Mouse (Mus musculus) midbrain, embryonic 11.5 days (tissue): ENCODE results near the gene Slco3a1. TPM values are rescaled to one million over a fixed set of nuclear protein-coding genes. Genes with fewer than 3 reads are reported as not detected.

ENCODE experiments used
- ATAC-seq: fragments of 200-750 bp; cut with Nextera tagmentation; 2 replicates; pipeline ENCODE4 v1.8.0; 2017; ENCODE audit warnings: moderate TSS enrichment, moderate library complexity; ENCODE audit not compliant: low FRiP score
- DNase-seq: peaks from one replicate; pipeline ENCODE4 v3.0.0; 2015; ENCODE audit warnings: low spot score; ENCODE audit errors: missing footprints
- H3K27ac ChIP-seq: fragments of 300-500 bp; sonication (generic); 2 replicates; pipeline ENCODE4 v1.5.1; 2014; ENCODE audit warnings: low read depth, low read length
- H3K27me3 ChIP-seq: fragments of 300-500 bp; sonication (generic); 2 replicates; pipeline ENCODE4 v1.6.1; 2014; ENCODE audit warnings: mild to moderate bottlenecking, low read length, moderate library complexity, mixed read lengths; ENCODE audit not compliant: control insufficient read depth, insufficient read depth
- H3K36me3 ChIP-seq: fragments of 300-500 bp; sonication (generic); 2 replicates; pipeline ENCODE4 v1.6.1; 2014; ENCODE audit warnings: mild to moderate bottlenecking, low read length, moderate library complexity, mixed read lengths; ENCODE audit not compliant: control insufficient read depth, insufficient read depth
- H3K4me1 ChIP-seq: fragments of 300-500 bp; sonication (generic); 2 replicates; pipeline ENCODE4 v1.6.1; 2014; ENCODE audit warnings: low read length; ENCODE audit not compliant: control insufficient read depth, insufficient read depth
- H3K4me2 ChIP-seq: fragments of 300-500 bp; sonication (generic); 2 replicates; pipeline ENCODE4 v1.6.1; 2014; ENCODE audit warnings: mild to moderate bottlenecking, moderate library complexity
- H3K4me3 ChIP-seq: fragments of 300-500 bp; sonication (generic); 2 replicates; pipeline ENCODE4 v1.5.1; 2014; ENCODE audit warnings: low read depth, low read length
- H3K9ac ChIP-seq: fragments of 300-500 bp; sonication (generic); 2 replicates; pipeline ENCODE4 v1.6.1; 2014; ENCODE audit warnings: low read length
- H3K9me3 ChIP-seq: fragments of 300-500 bp; sonication (generic); 2 replicates; pipeline ENCODE4 v1.6.1; 2016; ENCODE audit warnings: low read length; ENCODE audit not compliant: control insufficient read depth
- WGBS: fragments of 180-500 bp; shearing (Covaris S2); extraction: QIAGEN DNeasy Blood & Tissue Kit; methylation state at CpG from one replicate; pipeline ENCODE4 v1.1.7; 2014; 5-methylcytosine and 5-hydroxymethylcytosine counted together
- polyA plus RNA-seq: library from polyadenylated mRNA; unstranded; fragments of >200 nt; fragmentation: Nextera tagmentation; extraction: Ambion mirVana; gene quantifications from 2 replicates; pipeline ENCODE4 v1.2.1, GENCODE M21; 2014

The Slco3a1 gene
- polyA plus RNA-seq, 1 experiment from 2014 or later = 7.8 TPM

GRCm38 (mm10) chr7:74368256-74368980 is 186.2 kb downstream of the Slco3a1 start:
- Histone ChIP-seq H3K4me1 (peaks cover 19% of the 10 kb centered on the region), H3K27ac (no peak overlapping the region), H3K4me2 (no peak overlapping the region), H3K9ac (no peak overlapping the region), H3K9me3 (no peaks in the 10 kb centered on the region), H3K4me3 (no peak overlapping the region), H3K27me3 (no peaks in the 10 kb centered on the region), H3K36me3 (no peaks in the 10 kb centered on the region)
- ATAC-seq (no peak), DNase-seq (no peak)
- 89% methylated on average over 11 of the region's 11 CpGs for WGBS

DNA sequence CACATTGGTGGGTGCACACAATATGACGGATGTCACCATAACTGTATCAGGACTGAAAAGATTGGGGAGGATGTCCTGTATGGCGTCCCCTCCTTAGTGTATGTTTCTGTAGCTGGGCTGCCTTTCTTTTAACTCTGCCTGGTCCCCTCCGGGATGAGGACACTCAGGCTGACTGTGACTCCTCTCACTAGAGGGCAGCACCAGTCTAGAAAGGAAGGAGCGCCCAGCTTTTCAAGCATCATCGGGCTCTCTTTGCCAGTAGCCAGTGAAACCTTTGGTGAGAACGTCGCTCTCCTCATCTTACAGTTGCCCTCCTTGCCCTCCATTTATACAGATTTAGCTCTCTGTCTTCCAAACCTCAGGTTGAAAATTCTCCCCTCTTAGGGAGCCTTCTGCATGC is 187.2 kb downstream of the Slco3a1 start:
- Histone ChIP-seq H3K4me2 (no peak overlapping the region), H3K9me3 (no peaks in the 10 kb centered on the region), H3K4me3 (no peak overlapping the region), H3K9ac (no peak overlapping the region), H3K36me3 (no peaks in the 10 kb centered on the region), H3K4me1 (peaks cover 19% of the 10 kb centered on the region), H3K27ac (no peak overlapping the region), H3K27me3 (no peaks in the 10 kb centered on the region)
- DNase-seq (peak; percentile 91), ATAC-seq (peak; percentile 45; the same call in 1 of the 2 replicates)
- WGBS = 32% methylated on average over 7 of the region's 7 CpGs

DNA sequence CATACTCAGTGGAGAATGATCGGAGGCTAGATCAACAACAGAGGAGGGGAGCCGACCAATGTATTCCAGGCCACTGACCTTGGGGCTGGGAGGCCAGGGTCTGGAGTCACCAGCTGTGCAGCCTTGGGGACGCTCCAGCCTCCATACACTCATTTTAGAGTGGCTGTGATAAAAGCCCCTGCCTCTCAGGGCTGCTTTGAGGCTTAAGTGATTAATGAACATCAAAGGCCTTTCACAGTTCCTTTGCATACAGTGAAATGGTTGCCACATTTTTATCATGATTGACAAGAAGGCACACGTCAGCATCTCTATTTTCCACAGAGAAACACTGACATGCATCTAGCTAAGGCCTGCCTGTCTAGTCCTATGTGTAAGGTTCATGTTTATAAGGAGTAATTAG is 189.0 kb downstream of the Slco3a1 start:
- DNase-seq (no peak), ATAC-seq (peak; percentile 48; the same call in 1 of the 2 replicates)
- Histone ChIP-seq H3K4me3 (no peak overlapping the region), H3K9ac (no peak overlapping the region), H3K9me3 (no peaks in the 10 kb centered on the region), H3K36me3 (no peaks in the 10 kb centered on the region), H3K27me3 (no peaks in the 10 kb centered on the region), H3K4me1 (peaks cover 23% of the 10 kb centered on the region), H3K4me2 (no peak overlapping the region), H3K27ac (no peak overlapping the region)
- WGBS = 11% methylated on average over 4 of the region's 4 CpGs

DNA sequence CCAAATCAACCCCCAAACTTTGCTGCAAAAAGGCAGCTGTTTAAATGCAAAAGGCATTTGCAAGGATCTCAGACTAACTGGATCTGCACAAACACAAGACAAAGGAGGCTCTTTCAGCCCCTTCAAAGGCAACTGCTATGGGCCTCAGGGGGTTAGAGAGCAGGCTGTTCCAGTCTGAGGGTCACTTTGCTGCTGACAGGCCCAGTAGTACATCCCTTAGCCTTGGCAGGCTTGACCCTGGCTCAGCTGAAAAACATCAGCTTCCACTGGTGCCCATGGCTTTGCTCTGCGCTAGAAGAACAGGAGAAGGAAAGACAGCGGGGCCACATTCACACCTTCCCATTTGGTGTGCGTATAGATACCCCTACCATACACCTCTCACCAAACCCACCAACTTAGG is 189.6 kb downstream of the Slco3a1 start:
- Histone ChIP-seq H3K27ac (peak overlapping the region; percentile 14; the same call in 1 of the 2 replicates), H3K27me3 (no peaks in the 10 kb centered on the region), H3K36me3 (no peaks in the 10 kb centered on the region), H3K4me1 (peaks cover 23% of the 10 kb centered on the region), H3K9me3 (no peaks in the 10 kb centered on the region), H3K4me3 (no peak overlapping the region), H3K4me2 (no peak overlapping the region), H3K9ac (no peak overlapping the region)
- no peak for DNase-seq
- WGBS = 78% methylated on average over 3 of the region's 3 CpGs
- ATAC-seq = no peak

DNA sequence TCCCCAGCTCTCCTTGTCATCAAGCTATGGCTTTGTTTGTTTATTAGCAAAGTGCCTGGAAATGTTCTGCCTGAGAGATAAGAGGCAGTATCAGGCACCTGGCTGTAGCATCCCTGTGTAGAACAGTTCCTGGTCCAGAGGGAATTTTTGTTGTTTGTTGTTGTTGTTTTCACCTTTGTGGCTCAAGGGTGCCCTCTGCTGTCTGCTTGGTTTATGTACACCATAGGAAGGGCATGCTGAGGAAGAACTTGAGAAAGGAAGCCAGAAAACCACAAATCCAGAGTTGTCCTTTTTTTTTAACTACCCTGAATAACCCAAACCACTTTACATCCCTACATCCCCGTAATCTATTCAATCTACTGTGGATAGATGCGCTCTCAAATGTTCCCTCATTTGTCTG is 191.1 kb downstream of the Slco3a1 start:
- ATAC-seq = no peak
- no peak overlapping the region for H3K9ac ChIP-seq
- H3K4me2 ChIP-seq = no peak overlapping the region
- no peak overlapping the region for H3K27ac ChIP-seq
- no peak overlapping the region for H3K4me3 ChIP-seq
- WGBS = 79% methylated on average over 2 of the region's 2 CpGs
- H3K9me3 ChIP-seq = no peaks in the 10 kb centered on the region
- no peaks in the 10 kb centered on the region for H3K36me3 ChIP-seq
- H3K27me3 ChIP-seq = no peaks in the 10 kb centered on the region
- peaks cover 23% of the 10 kb centered on the region for H3K4me1 ChIP-seq
- no peak for DNase-seq

- Histone ChIP-seq H3K27ac (no peak overlapping the region), H3K9me3 (no peaks in the 10 kb centered on the region), H3K9ac (no peak overlapping the region), H3K4me1 (peaks cover 18% of the 10 kb centered on the region), H3K36me3 (no peaks in the 10 kb centered on the region), H3K4me2 (no peak overlapping the region), H3K4me3 (no peak overlapping the region), H3K27me3 (no peaks in the 10 kb centered on the region)
- ATAC-seq = no peak
- DNase-seq = no peak
- WGBS = 82% methylated on average over 2 of the region's 2 CpGs
Measured at GRCm38 (mm10) chr7:74361677-74362076, 192.9 kb downstream of the Slco3a1 start.

GRCm38 (mm10) chr7:74357027-74357426 is 197.6 kb downstream of the Slco3a1 start:
- H3K4me2 ChIP-seq = no peak overlapping the region
- no peak overlapping the region for H3K27ac ChIP-seq
- ATAC-seq = no peak
- no peaks in the 10 kb centered on the region for H3K36me3 ChIP-seq
- no peaks in the 10 kb centered on the region for H3K27me3 ChIP-seq
- peaks cover 8% of the 10 kb centered on the region; the same call in 1 of the 2 replicates for H3K4me1 ChIP-seq
- DNase-seq = no peak
- no peaks in the 10 kb centered on the region for H3K9me3 ChIP-seq
- no peak overlapping the region for H3K4me3 ChIP-seq
- no peak overlapping the region for H3K9ac ChIP-seq

DNA sequence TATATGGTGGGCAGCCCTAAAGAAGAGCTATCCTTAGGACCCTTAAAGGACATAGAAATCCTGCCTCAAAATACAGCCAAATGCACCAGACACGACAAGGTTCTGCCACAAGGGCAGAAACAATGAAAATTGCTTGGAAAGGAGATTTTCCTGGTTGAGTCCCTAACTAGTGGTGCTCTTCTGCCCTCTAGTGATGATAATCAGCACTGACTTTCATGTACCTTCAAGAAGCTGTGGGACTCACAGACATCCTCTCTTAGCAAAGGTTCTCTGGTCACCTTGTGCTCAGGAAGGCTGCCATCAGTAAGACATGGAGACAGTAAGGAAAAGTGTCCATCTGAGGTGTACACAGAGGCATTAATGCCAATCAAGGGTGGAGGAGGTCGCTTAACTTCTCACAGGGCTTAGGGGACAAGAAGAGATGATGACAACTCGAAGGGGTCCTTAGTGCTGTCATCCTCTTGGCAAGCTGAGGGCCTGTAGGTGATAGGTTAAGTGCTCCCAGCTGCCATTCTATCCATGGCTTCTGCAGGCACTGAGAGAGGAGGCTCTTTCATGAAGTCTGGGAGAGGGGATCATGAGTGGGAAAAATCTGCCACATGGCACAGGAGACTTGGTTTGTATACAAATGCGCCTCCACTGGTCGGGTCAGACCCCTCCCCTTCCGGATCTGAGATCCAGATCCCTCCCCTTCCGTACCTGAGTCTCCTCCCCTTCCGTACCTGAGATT is 199.9 kb downstream of the Slco3a1 start:
- 0 out of 2 replicates have a peak, but pooled peaks cover 3% of the 10 kb centered on the region for H3K4me1 ChIP-seq
- DNase-seq (peak; percentile 96), ATAC-seq (peak; percentile 61; the same call in 1 of the 2 replicates)
- H3K9ac ChIP-seq = peak overlapping the region; percentile 51
- no peaks in the 10 kb centered on the region for H3K9me3 ChIP-seq
- H3K27me3 ChIP-seq = no peaks in the 10 kb centered on the region
- no peak overlapping the region for H3K4me2 ChIP-seq
- no peak overlapping the region for H3K27ac ChIP-seq
- H3K36me3 ChIP-seq = no peaks in the 10 kb centered on the region
- 57% methylated on average over 8 of the region's 8 CpGs for WGBS
- no peak overlapping the region for H3K4me3 ChIP-seq
